Mouse (Mus musculus) stomach, postnatal 0 days (tissue): ENCODE measurements around the gene Fam83f. TPM values are rescaled to one million over a fixed set of nuclear protein-coding genes. Genes with fewer than 3 reads are reported as not detected.

ENCODE experiments used
- ATAC-seq: fragments of 200-750 bp; cut with Nextera tagmentation; 2 replicates; pipeline ENCODE4 v1.8.0; 2017; ENCODE audit not compliant: low FRiP score, low TSS enrichment
- DNase-seq: peaks from one replicate; pipeline ENCODE4 v3.0.0-alpha.2; 2016; ENCODE audit warnings: low spot score
- H3K27ac ChIP-seq: fragments of 300-500 bp; sonication (generic); replicated peaks from 2 replicates; pipeline ENCODE4 v1.5.1; 2014; ENCODE audit warnings: mild to moderate bottlenecking, control low read depth
- H3K27me3 ChIP-seq: fragments of 300-500 bp; sonication (generic); 2 replicates; pipeline ENCODE4 v1.6.1; 2014; ENCODE audit warnings: low read length; ENCODE audit not compliant: control insufficient read depth, insufficient read depth
- H3K36me3 ChIP-seq: fragments of 300-500 bp; sonication (generic); 2 replicates; pipeline ENCODE4 v1.6.1; 2014; ENCODE audit warnings: low read length, mixed read lengths; ENCODE audit not compliant: control insufficient read depth, insufficient read depth
- H3K4me1 ChIP-seq: fragments of 300-500 bp; sonication (generic); replicated peaks from 2 replicates; pipeline ENCODE4 v1.6.1; 2014; ENCODE audit warnings: antibody characterized with exemption; ENCODE audit not compliant: control insufficient read depth, insufficient read depth
- H3K4me2 ChIP-seq: fragments of 300-500 bp; sonication (generic); replicated peaks from 2 replicates; pipeline ENCODE4 v1.6.1; 2014; ENCODE audit warnings: low read depth, mild to moderate bottlenecking, control low read depth, moderate library complexity
- H3K4me3 ChIP-seq: fragments of 300-500 bp; sonication (generic); 2 replicates; pipeline ENCODE4 v1.5.1; 2014; ENCODE audit warnings: low read depth, low read length, control low read depth
- H3K9ac ChIP-seq: fragments of 300-500 bp; sonication (generic); 2 replicates; pipeline ENCODE4 v1.6.1; 2014; ENCODE audit warnings: mild to moderate bottlenecking, low read length, control low read depth, mixed read lengths
- H3K9me3 ChIP-seq: fragments of 300-500 bp; sonication (generic); 2 replicates; pipeline ENCODE4 v1.6.1; 2016; ENCODE audit warnings: low read length; ENCODE audit not compliant: control insufficient read depth
- CTCF ChIP-seq: IDR thresholded peaks from 2 replicates; pipeline ENCODE4 v1.5.1; 2016; ENCODE audit warnings: antibody characterized with exemption, low read depth, mild to moderate bottlenecking, moderate library complexity
- EP300 ChIP-seq: optimal IDR thresholded peaks from 2 replicates; pipeline ENCODE3; 2016; ENCODE audit warnings: antibody characterized with exemption
- WGBS: fragments of 180-500 bp; shearing (Covaris S2); extraction: QIAGEN DNeasy Blood & Tissue Kit; methylation state at CpG from one replicate; pipeline ENCODE4 v1.1.7; 2014; 5-methylcytosine and 5-hydroxymethylcytosine counted together
- polyA plus RNA-seq: library from polyadenylated mRNA; unstranded; fragments of >200 nt; fragmentation: Nextera tagmentation; extraction: Ambion mirVana; gene quantifications from 2 replicates; pipeline ENCODE4 v1.2.1, GENCODE M21; 2015

Gene Fam83f
- polyA plus RNA-seq, 1 experiment from 2014 or later: 20.5 TPM

DNA sequence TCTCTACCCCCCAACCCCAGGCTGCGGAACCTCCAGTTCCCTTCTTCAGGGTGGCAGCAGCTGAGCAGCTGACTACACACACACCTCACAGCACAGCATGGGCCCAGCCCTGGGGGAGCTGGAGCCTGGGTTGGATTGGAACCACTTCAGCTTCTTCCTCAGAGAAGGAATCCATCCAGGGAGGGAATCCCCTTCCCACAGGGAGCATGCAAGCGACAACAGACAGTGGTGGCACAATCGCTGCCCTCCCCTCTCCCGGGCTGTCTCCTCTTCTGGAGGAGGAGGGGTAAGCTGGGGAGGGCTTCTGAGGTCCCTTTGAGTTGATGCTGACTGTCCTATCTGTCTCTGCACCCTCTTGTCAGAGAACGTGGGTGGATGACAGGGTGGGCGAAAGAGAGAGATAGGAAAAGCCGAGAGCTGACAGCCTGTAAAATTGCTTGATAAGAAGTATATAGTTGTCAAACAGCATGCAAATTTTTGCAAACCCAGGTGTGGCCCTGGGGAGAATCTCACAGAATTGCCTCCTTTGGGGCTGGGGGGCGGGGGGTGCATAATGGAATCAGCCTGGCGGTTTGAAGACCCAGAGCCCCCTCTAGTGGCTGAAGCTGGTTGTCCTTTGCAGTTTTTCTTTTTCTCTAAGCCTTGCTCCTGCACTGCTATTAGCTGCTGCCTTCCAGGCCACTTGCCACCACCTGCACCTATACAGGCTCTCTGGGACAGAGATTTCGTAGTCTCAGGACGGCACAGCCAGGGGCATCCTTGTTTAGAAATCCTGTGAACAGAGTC lies 22.7 kb downstream of the Fam83f start:
- Histone ChIP-seq H3K9me3 (no peaks in the 10 kb centered on the region), H3K4me1 (0 out of 2 replicates have a peak, but pooled peaks cover 3% of the 10 kb centered on the region), H3K27ac (no peak overlapping the region), H3K27me3 (no peaks in the 10 kb centered on the region), H3K4me2 (no peak overlapping the region), H3K9ac (no peak overlapping the region; the same call in 1 of the 2 replicates), H3K36me3 (no peaks in the 10 kb centered on the region), H3K4me3 (no peak overlapping the region)
- TF ChIP-seq CTCF (peak; percentile 88), EP300 (no peak)
- 28% methylated on average over 11 of the region's 11 CpGs for WGBS
- ATAC-seq (no peak), DNase-seq (peak; percentile 66)

DNA sequence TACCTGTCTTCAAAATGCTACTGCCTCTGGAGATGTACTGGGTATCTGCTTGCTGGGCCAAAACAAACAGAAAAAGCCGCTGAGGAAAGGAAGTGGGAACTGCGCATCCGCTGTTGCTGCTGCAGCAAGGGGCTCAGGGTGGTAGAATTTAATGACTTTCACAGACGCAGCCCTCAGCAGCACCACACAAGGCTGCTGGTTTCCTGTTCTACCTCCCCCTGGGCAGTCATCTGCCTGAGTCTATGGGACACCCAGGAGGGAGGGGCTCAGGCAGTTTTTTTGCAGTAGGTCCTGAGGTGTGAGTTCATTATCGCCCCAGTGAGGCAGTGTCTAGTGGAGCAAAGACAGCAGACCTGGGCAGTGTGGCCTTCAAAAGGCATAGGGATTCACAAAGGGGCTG lies 25.9 kb downstream of the Fam83f start:
- 40% methylated on average over 5 of the region's 5 CpGs for WGBS
- Histone ChIP-seq H3K27me3 (no peaks in the 10 kb centered on the region), H3K4me1 (0 out of 2 replicates have a peak, but pooled peaks cover 3% of the 10 kb centered on the region), H3K9me3 (no peaks in the 10 kb centered on the region), H3K27ac (no peak overlapping the region), H3K4me2 (no peak overlapping the region), H3K36me3 (no peaks in the 10 kb centered on the region; the same call in 1 of the 2 replicates), H3K9ac (no peak overlapping the region), H3K4me3 (no peak overlapping the region)
- ATAC-seq: no peak
- no peak for DNase-seq
- TF ChIP-seq EP300: no peak
- TF ChIP-seq CTCF: no peak

DNA sequence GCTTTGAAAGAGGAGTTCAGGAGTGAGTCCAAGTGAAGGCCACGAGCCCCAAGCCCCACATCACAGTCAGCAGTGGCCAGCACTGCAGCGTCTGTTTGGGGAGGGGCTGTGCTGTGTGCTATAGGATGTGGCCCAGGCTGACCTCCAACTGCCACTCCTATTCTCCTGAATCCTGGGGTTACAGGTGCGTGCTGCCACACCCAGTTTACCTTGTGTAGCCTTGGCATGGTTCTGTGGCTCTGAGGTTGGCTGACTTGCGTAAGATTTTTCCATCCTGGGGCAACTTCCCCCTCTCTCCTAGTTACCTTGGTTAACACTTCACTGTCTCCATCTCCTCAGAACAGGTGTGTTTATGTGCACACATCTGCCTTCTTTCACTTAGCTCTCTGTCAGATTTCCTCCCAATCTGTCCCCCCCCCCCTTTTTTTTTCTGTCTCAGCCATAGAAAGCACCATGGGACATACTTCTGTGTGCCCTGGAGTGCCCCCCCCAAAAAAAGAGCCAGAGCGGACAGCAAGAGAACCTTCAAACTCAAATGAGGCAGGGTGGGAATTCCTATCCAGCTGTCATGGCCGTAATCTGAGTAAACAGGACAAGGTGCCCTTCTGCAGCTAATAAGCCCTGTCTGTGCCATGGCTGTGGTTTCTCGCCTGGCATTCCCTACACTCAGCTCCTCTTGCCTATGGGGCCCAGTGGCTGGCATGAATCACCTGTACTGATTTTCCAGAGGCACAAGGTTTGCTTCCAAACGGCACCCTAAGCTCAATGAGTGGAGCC lies 30.0 kb downstream of the Fam83f start:
- Histone ChIP-seq H3K27ac (no peak overlapping the region), H3K27me3 (no peaks in the 10 kb centered on the region), H3K9me3 (no peaks in the 10 kb centered on the region), H3K9ac (no peak overlapping the region), H3K4me1 (no peaks in the 10 kb centered on the region; the same call in 1 of the 2 replicates), H3K4me3 (no peak overlapping the region), H3K36me3 (no peaks in the 10 kb centered on the region; the same call in 1 of the 2 replicates), H3K4me2 (no peak overlapping the region)
- no peak for TF ChIP-seq EP300
- TF ChIP-seq CTCF: no peak
- 51% methylated on average over 8 of the region's 8 CpGs for WGBS
- ATAC-seq (peak; percentile 73), DNase-seq (peak; percentile 66)

DNA sequence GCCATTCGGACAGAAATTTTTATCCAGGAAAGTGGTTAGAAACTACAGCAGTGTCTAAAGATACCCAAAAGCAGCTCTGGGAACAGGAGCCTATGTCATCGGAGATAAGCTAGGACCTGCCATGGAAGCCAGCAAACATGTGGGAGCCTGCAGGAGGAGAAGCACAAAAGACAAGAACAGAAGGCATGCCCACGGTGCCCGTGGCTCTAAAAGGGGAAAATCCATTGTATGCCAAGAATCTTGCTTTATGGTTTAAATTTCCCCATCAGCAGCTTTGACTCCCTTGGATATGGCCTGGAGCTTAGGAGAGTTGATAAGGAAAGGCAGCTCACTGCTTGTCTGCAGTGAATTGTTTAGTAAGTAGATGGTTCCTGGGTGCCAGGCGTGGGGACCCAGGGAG lies 31.3 kb downstream of the Fam83f start:
- Histone ChIP-seq H3K4me2 (no peak overlapping the region), H3K9ac (no peak overlapping the region), H3K36me3 (no peaks in the 10 kb centered on the region; the same call in 1 of the 2 replicates), H3K9me3 (no peaks in the 10 kb centered on the region), H3K4me1 (peaks cover 4% of the 10 kb centered on the region; the same call in 1 of the 2 replicates), H3K4me3 (no peak overlapping the region), H3K27ac (no peak overlapping the region), H3K27me3 (no peaks in the 10 kb centered on the region)
- no peak for DNase-seq
- TF ChIP-seq CTCF (no peak), EP300 (no peak)
- no peak for ATAC-seq
- 67% methylated on average over 5 of the region's 5 CpGs for WGBS

DNA sequence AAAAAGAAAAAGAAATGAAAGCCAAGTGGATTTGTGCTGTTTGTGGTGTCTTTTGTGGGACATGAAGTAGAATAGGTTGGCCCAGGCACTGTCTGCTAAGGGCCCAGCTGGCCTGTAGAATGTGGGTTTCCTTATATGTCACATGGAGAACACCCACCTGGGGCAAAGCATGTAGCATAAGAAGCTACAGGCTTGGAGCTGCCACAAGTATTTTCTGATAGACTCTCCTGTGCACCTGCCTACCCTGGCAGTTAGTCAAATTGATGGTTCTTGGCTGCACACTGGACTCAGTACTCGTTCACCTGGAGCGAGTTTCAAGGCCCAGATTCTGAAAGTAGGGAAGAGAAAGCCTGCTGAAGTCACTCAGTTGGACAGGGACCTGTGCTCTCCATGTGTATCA lies 31.8 kb downstream of the Fam83f start:
- DNase-seq (no peak), ATAC-seq (no peak)
- Histone ChIP-seq H3K27me3 (no peaks in the 10 kb centered on the region), H3K9me3 (no peaks in the 10 kb centered on the region), H3K4me3 (no peak overlapping the region), H3K27ac (no peak overlapping the region), H3K4me1 (peaks cover 4% of the 10 kb centered on the region; the same call in 1 of the 2 replicates), H3K4me2 (no peak overlapping the region), H3K36me3 (no peaks in the 10 kb centered on the region; the same call in 1 of the 2 replicates), H3K9ac (no peak overlapping the region)
- 69% methylated on average over 2 of the region's 2 CpGs for WGBS
- TF ChIP-seq CTCF (no peak), EP300 (no peak)
